Mouse (Mus musculus) T-helper 1 cell (primary cell): Measurements from ENCODE around the gene Pfdn5.

Experiments
- in situ Hi-C: fragments of 300-600 bp; cut with MboI, MseI; formaldehyde crosslinking; loops from one replicate; pipeline ENCODE4 v1.15.1; 2025; ENCODE audit warnings: high pct_unique_total_duplicates

The Pfdn5 gene

GRCm38 (mm10) chr15:102335254-102335653, 9.3 kb downstream of the Pfdn5 start:
- in situ Hi-C loops = loop anchor here (5.0 kb wide), 1 partner anchor 37 kb away; no protein-coding TSS in a partner anchor

DNA sequence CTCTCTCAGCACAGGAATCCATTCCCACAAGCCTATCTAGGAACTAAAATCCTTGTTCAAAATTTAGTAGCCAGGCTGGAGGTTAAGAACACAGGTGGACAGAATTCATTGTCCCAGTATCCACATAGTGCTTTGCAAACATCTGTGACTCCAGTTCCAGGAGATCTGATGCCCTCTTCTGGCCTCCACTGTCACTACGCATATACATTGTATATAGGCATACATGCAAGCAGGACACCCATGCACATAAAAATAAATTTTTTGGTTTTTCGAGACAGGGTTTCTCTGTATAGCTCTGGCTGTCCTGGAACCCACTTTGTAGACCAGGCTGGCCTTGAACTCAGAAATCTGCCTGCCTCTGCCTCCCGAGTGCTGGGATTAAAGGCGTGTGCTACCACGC, 10.0 kb downstream of the Pfdn5 start:
- in situ Hi-C loops = loop anchor here (5.0 kb wide), 1 partner anchor 36 kb away; no protein-coding TSS in a partner anchor

DNA sequence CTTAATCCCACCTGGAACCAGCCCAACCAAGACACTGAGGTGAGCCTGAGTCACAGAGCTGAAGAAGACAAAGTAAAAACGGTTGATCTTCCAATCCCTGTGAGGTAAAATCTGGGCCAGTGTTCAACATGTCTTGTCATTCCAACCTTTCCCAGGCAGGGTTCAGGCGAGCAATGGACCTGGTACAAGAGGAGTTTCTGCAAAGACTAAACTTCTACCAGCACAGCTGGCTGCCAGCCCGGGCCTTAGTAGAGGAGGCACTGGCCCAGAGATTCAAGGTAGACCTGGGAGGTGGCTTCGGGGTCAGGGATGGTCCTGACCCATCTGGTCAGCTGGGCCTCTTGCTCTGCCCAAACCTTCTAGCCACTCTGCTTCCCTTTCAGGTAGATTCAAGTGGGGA, 11.0 kb downstream of the Pfdn5 start:
- in situ Hi-C loops = loop anchor here (5.0 kb wide), 1 partner anchor 35 kb away; no protein-coding TSS in a partner anchor

DNA sequence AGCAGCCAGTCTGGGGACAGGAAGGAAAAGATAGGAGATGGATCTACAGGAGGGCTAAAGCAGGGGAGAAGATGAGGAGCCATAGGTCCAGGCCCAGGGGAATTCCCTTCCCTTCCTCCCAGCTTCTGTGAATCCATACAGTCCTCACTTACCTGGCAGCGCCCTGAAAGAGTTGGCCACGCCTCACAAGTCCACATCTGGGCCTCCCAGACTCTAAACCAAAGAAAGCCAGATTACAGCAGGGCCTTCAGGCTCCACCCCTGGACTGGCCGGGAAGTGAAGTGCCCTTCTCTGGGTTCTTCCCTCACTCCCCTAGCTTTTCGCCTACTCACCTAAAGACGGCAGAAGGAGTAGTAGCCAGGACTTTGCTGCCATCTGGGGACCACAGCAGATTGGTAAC, 13.7 kb downstream of the Pfdn5 start:
- in situ Hi-C loops = loop anchor here (5.0 to 10.0 kb wide), 2 partner anchors 33 to 1085 kb away; partner anchors contain the start of gene Nr4a1

GRCm38 (mm10) chr15:102341580-102341979, 15.7 kb downstream of the Pfdn5 start:
- in situ Hi-C loops = loop anchor here (10.0 kb wide), 1 partner anchor 1087 kb away; the partner anchor contains the start of gene Nr4a1

DNA sequence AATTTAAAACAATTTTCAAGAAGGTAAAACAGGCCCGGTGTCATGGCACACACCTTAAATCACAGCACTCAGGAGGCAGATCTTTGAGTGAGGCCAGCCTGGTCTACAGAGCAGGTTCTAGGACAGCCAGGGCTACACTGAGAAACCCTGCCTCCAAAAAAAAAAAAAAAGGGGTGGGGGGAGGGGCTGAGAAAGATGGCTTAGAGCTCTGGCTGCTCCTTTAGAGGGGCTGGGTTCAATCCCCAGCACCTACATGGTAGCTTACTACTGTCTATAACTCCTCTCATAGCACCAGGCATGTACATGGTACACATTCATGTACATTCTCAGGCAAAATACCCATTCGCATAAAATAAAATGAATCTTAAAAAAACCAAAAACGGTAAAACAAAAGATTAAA, 18.6 kb downstream of the Pfdn5 start:
- in situ Hi-C loops = loop anchor here (10.0 kb wide), 1 partner anchor 1090 kb away; the partner anchor contains the start of gene Nr4a1

DNA sequence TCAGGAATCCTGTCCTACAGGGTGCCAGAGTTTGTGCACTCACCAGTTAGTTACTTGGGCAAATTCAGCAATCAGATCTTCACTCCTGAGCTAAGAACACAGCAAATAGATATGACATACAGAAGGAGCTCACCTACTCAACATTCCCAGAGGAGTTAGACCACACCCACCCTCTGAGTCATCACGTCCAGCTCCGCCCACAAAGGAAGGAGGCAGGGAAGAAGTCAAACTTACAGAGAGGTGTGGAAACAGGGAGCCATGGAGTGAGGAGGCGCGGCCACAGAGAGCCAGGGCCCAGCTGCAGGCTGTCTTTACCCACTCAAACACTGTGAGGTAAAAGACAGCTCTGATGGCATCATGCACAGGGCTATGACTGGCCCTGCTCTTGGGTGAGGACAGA, 20.5 kb downstream of the Pfdn5 start:
- in situ Hi-C loops = loop anchor here (10.0 kb wide), 1 partner anchor 1092 kb away; the partner anchor contains the start of gene Nr4a1

DNA sequence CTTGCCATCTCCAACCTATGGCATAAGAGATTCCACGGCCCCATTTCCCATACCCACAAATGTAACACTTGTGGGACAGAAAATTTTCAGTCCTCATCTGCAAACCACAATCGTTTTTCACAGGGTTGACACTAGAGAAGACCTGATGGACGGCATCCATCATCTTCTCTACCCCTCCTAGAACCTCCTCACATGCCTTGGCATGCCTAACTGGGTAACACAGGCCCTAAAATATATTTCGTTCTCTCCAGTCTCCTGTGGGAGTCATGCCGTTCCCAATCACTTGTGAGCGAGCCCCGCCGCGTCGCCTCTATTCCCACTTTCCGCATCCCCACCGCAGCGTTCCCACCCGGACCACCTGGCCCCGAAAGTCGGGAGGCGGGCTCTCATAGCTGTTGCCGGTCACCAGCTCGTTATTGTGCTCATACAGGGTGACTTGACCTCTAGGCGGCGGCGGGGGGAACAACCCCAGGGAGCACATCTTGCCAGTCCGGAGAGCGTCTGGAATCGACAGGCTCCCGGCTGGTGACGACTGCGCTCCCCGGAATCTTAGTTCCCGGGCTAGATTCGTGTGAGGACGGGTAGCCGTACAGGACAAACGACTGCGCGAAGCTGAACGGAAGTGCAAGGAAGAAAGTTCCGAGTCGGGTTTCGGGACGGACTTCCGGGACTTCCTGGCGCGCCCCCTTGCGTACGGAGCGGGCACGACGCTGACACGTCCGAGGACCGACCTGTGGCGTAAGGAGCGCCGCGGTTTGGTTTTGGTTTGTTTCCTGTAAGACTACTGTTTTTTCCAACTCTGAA, 24.4 kb downstream of the Pfdn5 start, which contains the start of gene Aaas:
TSS of gene Aaas (minus strand) at position 634 of the 804 bp plus-strand sequence.
- in situ Hi-C loops = no loop called here

DNA sequence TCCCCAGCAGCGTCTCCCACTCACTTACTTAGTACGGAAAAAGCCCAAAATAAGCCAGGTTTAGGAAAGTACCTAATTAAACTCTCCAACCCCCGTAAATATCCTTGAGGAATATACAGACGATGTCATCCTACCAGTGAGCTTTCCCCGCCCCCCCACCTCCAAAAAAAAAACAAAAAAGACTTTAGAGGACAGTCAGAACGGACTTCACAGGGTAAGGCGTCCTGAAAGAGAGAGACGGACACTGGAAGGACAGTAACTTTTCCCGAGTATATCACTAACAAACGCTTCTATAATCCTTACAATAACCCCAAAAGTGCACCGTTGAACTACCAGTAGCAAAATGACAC, 25.0 kb downstream of the Pfdn5 start:
- in situ Hi-C loops = no loop called here

- in situ Hi-C loops = no loop called here
These were observed 26.3 kb downstream of the Pfdn5 start for GRCm38 (mm10) chr15:102352177-102352576.

GRCm38 (mm10) chr15:102353986-102354385, 28.1 kb downstream of the Pfdn5 start:
- in situ Hi-C loops = no loop called here

- in situ Hi-C loops = no loop called here
These were observed 29.4 kb downstream of the Pfdn5 start for GRCm38 (mm10) chr15:102355134-102355870.

- in situ Hi-C loops = no loop called here
These were observed 30.0 kb downstream of the Pfdn5 start for GRCm38 (mm10) chr15:102355871-102356441.

DNA sequence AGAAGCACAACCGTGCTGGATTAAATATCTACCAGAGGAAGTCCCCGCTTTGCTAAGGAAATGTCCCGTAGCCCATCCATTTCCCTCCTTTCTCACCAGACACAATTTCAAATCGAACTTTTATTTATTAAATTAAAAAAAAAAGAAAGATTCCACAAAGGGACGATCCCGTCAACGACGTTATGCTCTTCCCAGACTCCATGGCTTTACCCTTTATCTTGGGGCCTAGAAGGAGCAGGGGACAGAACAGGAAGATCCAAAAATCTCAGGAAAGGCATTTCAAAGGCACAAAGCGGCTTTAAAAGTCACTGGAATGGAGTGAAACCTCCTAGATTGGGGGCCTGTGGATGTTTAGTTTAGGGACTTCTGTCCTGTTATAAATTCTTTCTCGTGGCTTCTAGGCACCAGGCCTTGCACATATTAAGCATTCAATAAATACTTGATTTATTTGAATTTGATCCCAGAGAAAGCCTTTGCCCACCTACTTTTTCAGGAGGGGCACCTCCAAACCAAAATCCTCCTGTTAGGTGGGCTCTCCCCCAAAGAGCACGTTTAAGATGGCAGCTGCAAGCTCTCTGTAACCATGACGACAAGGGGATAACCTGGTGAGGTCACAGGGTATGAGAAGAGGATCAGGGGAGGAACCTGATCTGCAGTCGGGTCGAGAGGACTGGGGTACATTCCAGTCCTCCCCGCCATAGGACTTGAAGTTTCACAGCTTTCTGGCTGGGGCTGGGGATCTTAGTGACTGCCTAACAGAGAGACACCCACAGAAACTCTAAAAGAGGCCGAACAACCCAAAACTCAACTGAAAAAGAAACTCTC, 30.8 kb downstream of the Pfdn5 start:
- in situ Hi-C loops = no loop called here

GRCm38 (mm10) chr15:102358126-102358525, 32.2 kb downstream of the Pfdn5 start:
- in situ Hi-C loops = no loop called here

- in situ Hi-C loops = no loop called here
These were observed 32.9 kb downstream of the Pfdn5 start for GRCm38 (mm10) chr15:102358834-102359233.

DNA sequence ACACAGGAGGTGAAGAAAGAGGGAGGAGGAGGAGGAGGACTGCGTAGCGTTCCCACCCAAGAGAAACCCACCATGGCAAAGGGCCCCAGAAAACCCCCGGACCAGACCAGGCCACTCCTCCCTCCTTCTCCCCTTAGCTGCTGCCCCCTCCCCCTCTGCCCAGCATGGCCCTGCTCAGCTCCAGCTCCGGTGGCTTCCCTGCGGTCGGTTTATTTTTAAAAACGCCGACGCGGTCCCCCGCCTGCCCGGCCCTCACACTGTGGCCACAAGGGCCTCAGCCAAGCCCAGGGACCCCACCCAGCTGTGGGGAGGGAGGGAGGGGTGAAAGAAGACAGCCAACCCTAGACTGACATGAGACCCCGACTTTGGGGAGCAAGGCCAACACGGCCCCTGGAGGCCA, 36.7 kb downstream of the Pfdn5 start:
- in situ Hi-C loops = no loop called here

GRCm38 (mm10) chr15:102364678-102365077, 38.8 kb downstream of the Pfdn5 start:
- in situ Hi-C loops = no loop called here

DNA sequence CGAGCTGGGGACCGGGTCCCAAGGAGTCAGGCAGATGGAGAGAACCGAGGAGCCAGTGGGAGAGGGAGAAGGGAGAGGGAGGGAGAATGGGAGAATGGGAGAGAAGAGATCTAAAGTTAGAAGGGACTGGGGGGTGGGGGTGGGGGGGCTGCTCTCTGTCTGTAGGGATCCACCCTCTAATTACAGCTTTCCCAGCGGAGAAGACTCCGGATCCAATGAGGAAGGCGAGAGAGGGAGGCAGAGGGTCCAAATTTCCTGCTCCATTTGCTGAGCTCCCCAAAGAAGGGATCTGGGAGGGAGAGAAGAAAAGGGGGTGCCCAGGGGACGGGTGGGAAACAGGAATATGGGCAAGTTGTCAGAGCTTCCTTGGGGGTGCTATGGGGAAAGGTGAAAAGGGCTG, 40.3 kb downstream of the Pfdn5 start:
- in situ Hi-C loops = no loop called here

DNA sequence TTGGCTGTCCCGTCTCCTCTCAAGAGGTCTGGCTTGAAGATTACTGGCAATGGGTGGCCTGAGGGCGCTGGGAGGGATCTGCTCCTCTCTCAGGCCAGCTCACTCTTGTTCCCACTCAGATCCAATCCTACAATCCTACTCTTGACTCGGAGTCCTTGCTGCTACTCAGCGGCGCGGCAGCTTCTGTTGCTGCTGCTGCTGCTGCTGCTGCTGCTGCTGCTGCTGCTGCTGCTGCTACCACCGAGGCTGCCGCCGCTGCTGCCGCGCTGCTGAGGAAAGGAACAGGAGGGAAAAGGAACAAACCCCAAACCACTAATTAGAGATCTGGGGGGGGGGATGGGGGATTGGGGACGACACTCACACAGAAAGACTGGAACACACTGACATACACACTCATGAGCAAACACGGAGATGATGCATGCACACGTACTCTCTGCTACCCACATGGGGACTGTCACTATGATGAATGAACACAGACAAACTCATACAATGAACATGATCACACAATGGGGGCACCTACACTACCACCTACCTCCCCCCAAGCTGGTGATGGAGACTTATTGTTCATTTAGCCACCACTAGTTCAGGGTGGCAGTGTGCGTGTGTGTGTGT, 40.9 kb downstream of the Pfdn5 start, which contains the start of gene Sp7:
TSS of gene Sp7 (minus strand) at position 450 of the 612 bp plus-strand sequence.
- in situ Hi-C loops = no loop called here

DNA sequence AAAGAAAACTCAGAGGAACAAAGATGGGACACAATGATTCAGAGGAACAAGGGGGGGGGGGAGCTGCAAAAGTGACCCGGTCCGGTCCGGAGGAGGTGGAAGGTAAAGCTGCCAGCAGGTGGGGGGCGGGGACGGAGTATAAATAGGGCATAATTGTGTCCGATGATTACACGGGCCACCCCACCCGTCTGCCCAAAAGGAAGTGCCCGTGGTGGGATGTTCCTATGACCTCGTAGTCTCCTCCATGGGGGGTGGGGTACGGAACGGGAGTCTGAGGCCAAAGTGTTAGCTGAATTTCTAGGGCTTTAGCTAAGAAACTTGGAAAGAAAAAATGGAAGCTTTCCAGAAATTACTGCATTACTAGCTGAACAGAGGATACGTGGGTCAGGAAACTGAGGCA, 44.1 kb downstream of the Pfdn5 start:
- in situ Hi-C loops = loop anchor here (5.0 kb wide), 1 partner anchor 33 kb away; no protein-coding TSS in a partner anchor
